Mouse (Mus musculus): ENCODE measurements around the gene Frk.
A peak's percentile ranks its signal among the peaks of the same experiment; 100 is the strongest.
"Not testable (repeated sequence)": the region's sequence is repeated elsewhere in the genome, so short reads cannot be mapped to it uniquely, and the experiment has no call there.

Gene Frk

DNA sequence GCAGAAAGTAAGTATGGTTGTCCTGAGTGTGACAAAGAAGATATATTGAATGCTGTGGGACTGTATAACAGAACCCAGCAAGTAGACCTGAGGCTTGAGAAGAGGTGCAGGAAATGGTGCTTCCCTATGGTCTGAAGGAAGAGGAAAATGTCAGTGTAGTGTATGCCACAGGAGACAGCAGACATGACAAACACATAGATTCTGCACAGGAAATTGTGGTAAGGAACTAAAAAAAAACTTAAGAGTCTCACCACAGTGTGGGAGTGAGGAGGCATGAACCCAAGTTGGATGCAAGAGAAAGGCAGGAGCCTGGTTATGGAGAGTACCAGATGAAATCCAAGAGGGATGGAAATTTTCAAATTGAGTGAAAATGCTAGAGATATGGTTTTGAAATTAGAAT lies 132.3 kb downstream of the Frk start:
- DNase-seq (ENCODE audit: low read depth, low spot score): no peak

DNA sequence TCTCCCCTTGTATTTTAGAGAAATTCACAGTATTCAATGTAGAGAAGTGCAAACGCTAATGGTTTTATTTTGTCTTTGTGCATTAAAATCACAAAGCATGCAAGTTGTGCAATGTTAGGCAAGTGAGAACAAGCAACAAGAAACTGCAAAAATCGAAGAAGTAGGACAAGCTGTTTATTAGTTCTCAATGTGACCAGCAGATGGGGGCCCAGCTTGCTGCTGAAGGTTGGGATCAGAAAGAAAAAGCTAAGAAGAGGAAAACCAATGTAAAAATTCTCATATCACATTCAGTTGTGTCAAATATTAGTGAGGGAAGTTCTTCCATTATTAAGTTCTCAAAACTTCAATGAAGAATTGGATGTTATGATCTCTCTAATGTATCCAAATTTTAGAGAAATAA lies 134.0 kb downstream of the Frk start:
- DNase-seq (ENCODE audit: low read depth, low spot score): peak; percentile 10

DNA sequence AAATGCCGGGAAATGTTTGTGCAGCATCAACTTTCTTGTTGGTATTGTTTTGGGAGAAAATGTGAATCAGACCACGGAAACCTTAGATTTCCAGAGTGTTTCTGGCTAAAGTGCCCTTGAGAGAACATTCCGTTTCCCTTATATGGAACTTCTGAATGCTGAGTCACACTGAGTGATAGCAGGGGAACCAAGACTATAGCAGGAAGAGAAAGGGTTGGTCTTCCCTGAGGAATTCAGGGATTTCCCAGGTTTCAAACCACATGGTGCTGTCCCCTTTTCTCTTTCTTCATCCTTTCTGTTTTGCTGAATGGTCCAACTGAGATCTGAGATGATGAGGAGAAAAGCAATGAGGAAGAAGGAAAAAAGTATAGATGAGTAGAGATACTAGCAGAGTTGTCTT lies 135.3 kb downstream of the Frk start:
- DNase-seq (ENCODE audit: low read depth, low spot score): peak; percentile 13

DNA sequence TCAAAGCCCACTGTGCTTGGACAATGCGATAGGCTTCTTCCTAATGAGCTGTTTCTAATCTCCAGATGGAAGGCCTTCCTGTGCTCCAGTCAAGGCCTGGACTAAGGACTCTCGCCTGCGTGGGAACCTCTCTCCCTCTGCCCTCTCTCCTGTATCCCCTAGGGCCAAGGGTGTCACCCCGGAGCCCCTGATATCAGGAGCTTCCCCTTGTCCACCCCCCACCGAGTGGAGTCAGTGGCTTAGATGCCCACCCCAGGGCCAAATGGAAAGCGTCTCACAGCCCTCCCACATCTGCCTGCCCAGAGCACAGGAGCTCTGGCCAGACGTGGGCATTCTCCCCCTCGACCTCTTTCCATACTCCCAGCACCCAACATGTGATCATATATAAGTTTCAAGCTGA lies 137.3 kb downstream of the Frk start:
- DNase-seq (ENCODE audit: low read depth, low spot score): not testable (repeated sequence)

DNA sequence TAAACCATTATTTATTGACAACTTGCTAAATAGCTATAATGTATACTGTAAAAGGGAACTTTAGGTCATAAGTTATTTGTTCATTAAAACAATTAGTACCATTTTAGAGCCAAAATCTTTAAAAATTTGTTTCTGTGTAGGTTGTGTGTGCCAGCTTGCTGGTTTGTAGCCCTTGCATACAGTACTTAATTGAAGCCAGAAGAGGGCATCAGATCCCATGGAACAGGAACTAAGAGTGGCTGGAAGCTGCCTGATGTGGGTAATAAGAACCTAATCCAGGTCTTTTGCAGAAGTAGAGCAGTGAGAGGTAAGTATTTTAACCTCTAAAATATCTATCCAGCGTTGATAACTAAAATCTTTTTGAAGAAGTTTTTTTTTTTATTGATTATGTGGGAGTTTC lies 155.0 kb downstream of the Frk start:
- peak; percentile 42 for DNase-seq (ENCODE audit: low read depth, low spot score)

All from ES-CJ7 (cell line).